In genomic region chr16:21836311-21837072, GRCm38 (mm10) we compare ENCODE assay signal across 9 mouse cellular contexts. TPM values are rescaled to one million over a fixed set of nuclear protein-coding genes. Genes with fewer than 3 reads are reported as not detected.
A peak's percentile ranks its signal among the peaks of the same experiment; 100 is the strongest.
DNase-seq lines count a peak whose midpoint lies in the region; ATAC-seq and TF ChIP-seq lines count a peak whose summit lies in the region.
"Had no signal": no experiment of that assay in that cellular context is flagged by ENCODE, and none has a peak within 500 bp of the region (broad histone marks: within the 10 kb centered on the region; RNA-seq: fewer than 3 reads in every experiment).

No protein-coding gene starts in this region.

- peak; percentile 72 for DNase-seq in hindbrain, embryonic 14.5 days (ENCODE audit: low spot score)
- DNase-seq in hindbrain, embryonic 11.5 days (ENCODE audit: low spot score): no peak
- DNase-seq in CD4-positive, CD25-positive, alpha-beta regulatory T cell, adult 2 months (ENCODE audit: low read depth, low spot score): peak; percentile 64
- DNase-seq in urinary bladder, postnatal 36 days (ENCODE audit: low spot score in 2 of 2): no peak
- DNase-seq in spleen, postnatal 14 days (ENCODE audit: low spot score in 2 of 2): no peak
- no peak for DNase-seq in frontal cortex, postnatal 25 days (ENCODE audit: low spot score in 2 of 2)
- DNase-seq: liver, embryonic 13.5 days had no signal

- no peak overlapping the region for H3K9ac ChIP-seq in hindbrain, embryonic 14.5 days
- no peak overlapping the region for H3K9ac ChIP-seq in hindbrain, embryonic 11.5 days (ENCODE audit: low read depth, low read length)
- no peak overlapping the region for H3K9ac ChIP-seq in midbrain, embryonic 15.5 days
- H3K9ac ChIP-seq: liver, embryonic 13.5 days had no signal

- H3K27me3 ChIP-seq in hindbrain, embryonic 14.5 days (ENCODE audit: control insufficient read depth, insufficient read depth, low read length): no peaks in the 10 kb centered on the region
- H3K27me3 ChIP-seq in hindbrain, embryonic 11.5 days (ENCODE audit: control insufficient read depth, insufficient read depth, low read length): no peaks in the 10 kb centered on the region
- no peaks in the 10 kb centered on the region for H3K27me3 ChIP-seq in midbrain, embryonic 15.5 days (replicated peaks)
- H3K27me3 ChIP-seq: liver, embryonic 13.5 days had no signal

- TF ChIP-seq CTCF in cortical plate, adult 2 months (IDR thresholded peaks at IDR 0.05; ENCODE audit: extremely low read depth, insufficient read depth, low read length): peak; percentile 65

- WGBS in hindbrain, embryonic 14.5 days: 57% methylated on average over 7 of the region's 7 CpGs
- 62% methylated on average over 7 of the region's 7 CpGs for WGBS in hindbrain, embryonic 11.5 days
- WGBS in midbrain, embryonic 15.5 days: 57% methylated on average over 7 of the region's 7 CpGs

- H3K4me2 ChIP-seq in hindbrain, embryonic 14.5 days (replicated peaks): no peak overlapping the region
- no peak overlapping the region for H3K4me2 ChIP-seq in hindbrain, embryonic 11.5 days (replicated peaks; ENCODE audit: low read depth, low read length)
- H3K4me2 ChIP-seq in midbrain, embryonic 15.5 days: no peak overlapping the region
- H3K4me2 ChIP-seq: liver, embryonic 13.5 days had no signal

- H3K4me1 ChIP-seq in hindbrain, embryonic 14.5 days (replicated peaks; ENCODE audit: control insufficient read depth, insufficient read depth, low read length): no peaks in the 10 kb centered on the region
- no peaks in the 10 kb centered on the region for H3K4me1 ChIP-seq in hindbrain, embryonic 11.5 days (replicated peaks; ENCODE audit: control insufficient read depth, insufficient read depth, low read length)
- peaks cover 2% of the 10 kb centered on the region; the same call in 1 of the 2 replicates for H3K4me1 ChIP-seq in cortical plate, adult 2 months (ENCODE audit: control insufficient read depth, insufficient read depth, low read length)
- no peaks in the 10 kb centered on the region for H3K4me1 ChIP-seq in midbrain, embryonic 15.5 days
- H3K4me1 ChIP-seq: liver, embryonic 13.5 days had no signal

- ATAC-seq in hindbrain, embryonic 14.5 days (ENCODE audit: low FRiP score): peak; percentile 78; the same call in 1 of the 2 replicates
- ATAC-seq in hindbrain, embryonic 11.5 days (ENCODE audit: low FRiP score): no peak
- peak; percentile 89 for ATAC-seq in midbrain, embryonic 15.5 days (replicated peaks)

- H3K36me3 ChIP-seq in hindbrain, embryonic 14.5 days (replicated peaks; ENCODE audit: control insufficient read depth, insufficient read depth): no peaks in the 10 kb centered on the region
- H3K36me3 ChIP-seq in hindbrain, embryonic 11.5 days (ENCODE audit: control insufficient read depth, insufficient read depth, low read length): no peaks in the 10 kb centered on the region
- H3K36me3 ChIP-seq in midbrain, embryonic 15.5 days (replicated peaks): no peaks in the 10 kb centered on the region
- H3K36me3 ChIP-seq: liver, embryonic 13.5 days had no signal

- TF ChIP-seq POLR2A in cortical plate, adult 2 months (IDR thresholded peaks at IDR 0.05; ENCODE audit: extremely low read depth, insufficient read depth, low read length): no peak

- no peak overlapping the region for H3K27ac ChIP-seq in hindbrain, embryonic 14.5 days
- H3K27ac ChIP-seq in hindbrain, embryonic 11.5 days (ENCODE audit: low read depth, low read length): no peak overlapping the region
- no peak overlapping the region for H3K27ac ChIP-seq in cortical plate, adult 2 months (ENCODE audit: insufficient read depth, low read length)
- no peak overlapping the region for H3K27ac ChIP-seq in midbrain, embryonic 15.5 days
- H3K27ac ChIP-seq: liver, embryonic 13.5 days had no signal

- no peaks in the 10 kb centered on the region for H3K9me3 ChIP-seq in hindbrain, embryonic 14.5 days (ENCODE audit: control insufficient read depth, low read length)
- no peaks in the 10 kb centered on the region for H3K9me3 ChIP-seq in hindbrain, embryonic 11.5 days (ENCODE audit: control insufficient read depth, low read length)
- no peaks in the 10 kb centered on the region for H3K9me3 ChIP-seq in midbrain, embryonic 15.5 days
- H3K9me3 ChIP-seq: liver, embryonic 13.5 days had no signal

- H3K4me3 ChIP-seq in hindbrain, embryonic 14.5 days (replicated peaks; ENCODE audit: low read length): no peak overlapping the region
- H3K4me3 ChIP-seq in hindbrain, embryonic 11.5 days (ENCODE audit: low read depth, low read length): no peak overlapping the region
- H3K4me3 ChIP-seq in cortical plate, adult 2 months (ENCODE audit: insufficient read depth, low read length): no peak overlapping the region
- H3K4me3 ChIP-seq in midbrain, embryonic 15.5 days: no peak overlapping the region
- H3K4me3 ChIP-seq: liver, embryonic 13.5 days had no signal

RNA-seq across cellular contexts. Expression of gene Map3k13, which starts 42.3 kb away (rescaled TPM):
- 8.3 and 8.5 TPM in 2 replicates for polyA plus RNA-seq in hindbrain, embryonic 14.5 days (2014; fragmentation: Nextera tagmentation; extraction: Ambion mirVana)
- polyA plus RNA-seq in hindbrain, embryonic 11.5 days (2014; fragmentation: Nextera tagmentation; extraction: Ambion mirVana): 7.5 and 7.8 TPM in 2 replicates
- 8.1 and 8.3 TPM in 2 replicates for polyA plus RNA-seq in cortical plate, adult 2 months (2012; rRNA removed)
- polyA plus RNA-seq in midbrain, embryonic 15.5 days (2015; fragmentation: Nextera tagmentation; extraction: Ambion mirVana): 7.0 and 7.5 TPM in 2 replicates

RNA-seq across cellular contexts. Expression of gene Ehhadh, which starts 48.9 kb away (rescaled TPM):
- polyA plus RNA-seq in hindbrain, embryonic 14.5 days (2014; fragmentation: Nextera tagmentation; extraction: Ambion mirVana): 2.0 and 2.2 TPM in 2 replicates
- polyA plus RNA-seq in hindbrain, embryonic 11.5 days (2014; fragmentation: Nextera tagmentation; extraction: Ambion mirVana): 1.9 and 2.7 TPM in 2 replicates
- 2.9 and 3.3 TPM in 2 replicates for polyA plus RNA-seq in cortical plate, adult 2 months (2012; rRNA removed)
- 1.4 and 1.9 TPM in 2 replicates for polyA plus RNA-seq in midbrain, embryonic 15.5 days (2015; fragmentation: Nextera tagmentation; extraction: Ambion mirVana)

Comparison
In these comparisons a context has a peak if more than half of its experiments do, and no peak if none do; other contexts are left out.
1. DNase-seq: peak in hindbrain, embryonic 14.5 days (single experiment) and CD4-positive, CD25-positive, alpha-beta regulatory T cell, adult 2 months (single experiment); none in hindbrain, embryonic 11.5 days (single experiment), urinary bladder, postnatal 36 days (0 of 2), spleen, postnatal 14 days (0 of 2) and frontal cortex, postnatal 25 days (0 of 2).